Mouse (Mus musculus): ENCODE data around the gene Slc12a7. TPM values are rescaled to one million over a fixed set of nuclear protein-coding genes. Genes with fewer than 3 reads are reported as not detected.

Gene Slc12a7
- polyA plus RNA-seq, 1 experiment, result 6.0 TPM

DNA sequence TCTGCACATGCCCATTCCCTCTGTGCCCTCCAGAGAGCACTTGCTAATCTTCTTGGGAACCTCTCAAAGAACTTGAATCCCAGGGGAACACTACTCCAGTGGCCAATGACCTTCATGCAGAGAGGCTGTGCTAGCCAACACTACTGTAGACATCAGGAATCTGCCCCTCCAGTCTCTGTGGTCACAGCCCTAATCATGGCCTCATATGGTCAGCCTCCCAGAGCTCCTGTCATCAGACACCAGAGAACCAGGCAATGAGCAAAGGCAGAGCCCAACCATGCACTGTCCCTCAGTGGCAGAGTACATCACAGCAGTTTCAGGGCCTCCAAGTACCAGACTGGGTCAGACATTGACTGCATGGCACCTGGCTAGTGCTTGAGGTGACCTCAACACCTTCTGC lies 109.8 kb downstream of the Slc12a7 start:
- no peak overlapping the region for H3K4me3 ChIP-seq (ENCODE audit: insufficient read depth, low read length)
- TF ChIP-seq CTCF (IDR thresholded peaks at IDR 0.05; ENCODE audit: extremely low read depth, insufficient read depth, low read length), result no peak
- TF ChIP-seq POLR2A (IDR thresholded peaks at IDR 0.05; ENCODE audit: extremely low read depth, insufficient read depth, low read length), result no peak
- H3K4me1 ChIP-seq (ENCODE audit: control insufficient read depth, insufficient read depth, low read length), result no peaks in the 10 kb centered on the region
- no peak overlapping the region for H3K27ac ChIP-seq (ENCODE audit: insufficient read depth, low read length)

DNA sequence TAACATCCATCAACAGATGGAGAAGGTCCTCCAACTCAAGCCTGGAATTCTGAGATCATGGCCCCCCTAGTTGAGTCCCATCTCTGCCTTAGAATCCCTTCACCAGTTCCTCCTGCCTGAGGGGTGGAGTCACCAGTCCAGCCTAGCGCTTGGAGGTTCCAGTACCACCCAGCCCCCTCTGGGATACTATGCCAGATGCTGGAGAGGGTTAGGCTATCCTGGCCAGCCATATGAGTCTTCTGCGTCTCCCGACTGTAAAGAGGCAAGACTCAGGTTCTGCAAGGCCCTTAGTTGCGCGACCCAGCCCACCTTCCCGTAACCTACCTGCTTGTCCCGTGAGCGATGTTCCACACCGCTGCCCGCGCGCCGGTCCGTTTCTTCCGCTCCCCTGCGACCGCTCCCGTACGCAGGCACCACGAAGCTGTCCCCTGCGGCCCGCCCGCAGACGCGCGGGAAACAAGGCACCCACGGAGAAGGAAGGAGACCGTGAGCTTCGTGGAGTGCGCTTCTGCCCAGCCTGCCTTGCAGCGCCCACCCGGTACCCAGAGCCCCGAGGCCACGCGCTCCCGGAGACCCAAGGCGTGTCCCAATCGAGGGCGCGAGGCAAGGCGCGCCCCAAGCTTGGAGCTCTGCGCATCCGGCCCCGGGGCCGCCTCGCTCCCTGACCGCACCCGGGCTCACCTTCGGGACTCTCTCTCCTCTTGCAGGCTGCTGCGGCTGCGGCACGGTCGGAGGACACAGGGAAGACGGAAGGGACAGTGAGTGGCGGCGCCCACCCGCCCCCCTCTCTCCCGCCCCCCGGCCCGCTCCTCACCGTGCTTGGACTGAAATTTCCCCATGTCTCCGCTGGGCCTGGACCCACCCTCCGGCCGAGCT lies 113.9 kb downstream of the Slc12a7 start:
- TF ChIP-seq CTCF (IDR thresholded peaks at IDR 0.05; ENCODE audit: extremely low read depth, insufficient read depth, low read length) (no peak), POLR2A (IDR thresholded peaks at IDR 0.05; ENCODE audit: extremely low read depth, insufficient read depth, low read length) (no peak)
- Histone ChIP-seq H3K4me3 (ENCODE audit: insufficient read depth, low read length) (peak overlapping the region; percentile 54), H3K4me1 (ENCODE audit: control insufficient read depth, insufficient read depth, low read length) (no peaks in the 10 kb centered on the region), H3K27ac (ENCODE audit: insufficient read depth, low read length) (no peak overlapping the region)

DNA sequence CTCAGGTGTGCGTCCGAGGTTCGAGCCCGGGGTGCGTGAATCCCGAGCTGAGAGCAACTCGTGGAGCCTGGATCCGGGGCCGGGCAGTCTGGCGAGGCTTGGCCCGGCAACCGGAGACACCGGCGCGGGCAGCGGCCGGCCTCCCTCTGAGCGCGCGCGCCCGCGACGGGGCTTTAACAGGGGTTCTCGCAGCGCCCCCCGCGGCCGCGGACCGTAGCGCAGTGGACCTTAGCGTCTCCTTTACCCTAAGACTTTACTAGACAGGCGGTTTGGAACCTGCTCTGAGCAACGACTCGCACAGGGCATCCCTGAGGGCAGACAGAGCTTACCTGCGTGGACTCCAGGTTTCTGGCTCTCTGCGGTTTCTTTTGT lies 114.6 kb downstream of the Slc12a7 start, which contains the start of gene Nkd2:
Gene Nkd2, minus strand, starts transcription at position 167 of the 372 bp plus-strand sequence.
- TF ChIP-seq CTCF (IDR thresholded peaks at IDR 0.05; ENCODE audit: extremely low read depth, insufficient read depth, low read length), result peak; percentile 32
- TF ChIP-seq POLR2A (IDR thresholded peaks at IDR 0.05; ENCODE audit: extremely low read depth, insufficient read depth, low read length), result no peak
- no peaks in the 10 kb centered on the region for H3K4me1 ChIP-seq (ENCODE audit: control insufficient read depth, insufficient read depth, low read length)
- H3K4me3 ChIP-seq (ENCODE audit: insufficient read depth, low read length), result peak within 1 kb of the TSS; percentile 54
- no peak within 1 kb of the TSS for H3K27ac ChIP-seq (ENCODE audit: insufficient read depth, low read length)

Other genes starting within 250 kb of the Slc12a7 start
- 0.04 and 0.08 TPM in 2 replicates for gene Slc6a3, start 196.3 kb upstream of the Slc12a7 start, polyA plus RNA-seq (2012; rRNA removed)
- gene Clptm1l, start 129.1 kb upstream of the Slc12a7 start, polyA plus RNA-seq (2012; rRNA removed), result 136 and 147 TPM in 2 replicates
- gene Tert, start 106.2 kb upstream of the Slc12a7 start, polyA plus RNA-seq (2012; rRNA removed), result 3.0 and 3.3 TPM in 2 replicates
- gene Slc6a18, start 55.1 kb upstream of the Slc12a7 start, polyA plus RNA-seq (2012; rRNA removed), result 0.02 TPM in 1 of 2 replicates, not detected in the other
- gene Slc6a19, start 28.2 kb upstream of the Slc12a7 start, polyA plus RNA-seq (2012; rRNA removed), result 0.28 and 0.79 TPM in 2 replicates
- gene Nkd2, start 114.5 kb downstream of the Slc12a7 start, polyA plus RNA-seq (2012; rRNA removed), result 3.5 and 4.4 TPM in 2 replicates
- gene Trip13, start 204.7 kb downstream of the Slc12a7 start, polyA plus RNA-seq (2012; rRNA removed), result 0.85 and 1.1 TPM in 2 replicates
- 138 and 169 TPM in 2 replicates for gene Brd9, start 204.7 kb downstream of the Slc12a7 start, polyA plus RNA-seq (2012; rRNA removed)
- gene Zdhhc11, start 230.8 kb downstream of the Slc12a7 start, polyA plus RNA-seq (2012; rRNA removed), result not detected in 2 replicates